Mouse (Mus musculus): Measurements from ENCODE around the gene Slc44a5.
"Not testable (repeated sequence)": the region's sequence is repeated elsewhere in the genome, so short reads cannot be mapped to it uniquely, and the experiment has no call there.

The Slc44a5 gene

DNA sequence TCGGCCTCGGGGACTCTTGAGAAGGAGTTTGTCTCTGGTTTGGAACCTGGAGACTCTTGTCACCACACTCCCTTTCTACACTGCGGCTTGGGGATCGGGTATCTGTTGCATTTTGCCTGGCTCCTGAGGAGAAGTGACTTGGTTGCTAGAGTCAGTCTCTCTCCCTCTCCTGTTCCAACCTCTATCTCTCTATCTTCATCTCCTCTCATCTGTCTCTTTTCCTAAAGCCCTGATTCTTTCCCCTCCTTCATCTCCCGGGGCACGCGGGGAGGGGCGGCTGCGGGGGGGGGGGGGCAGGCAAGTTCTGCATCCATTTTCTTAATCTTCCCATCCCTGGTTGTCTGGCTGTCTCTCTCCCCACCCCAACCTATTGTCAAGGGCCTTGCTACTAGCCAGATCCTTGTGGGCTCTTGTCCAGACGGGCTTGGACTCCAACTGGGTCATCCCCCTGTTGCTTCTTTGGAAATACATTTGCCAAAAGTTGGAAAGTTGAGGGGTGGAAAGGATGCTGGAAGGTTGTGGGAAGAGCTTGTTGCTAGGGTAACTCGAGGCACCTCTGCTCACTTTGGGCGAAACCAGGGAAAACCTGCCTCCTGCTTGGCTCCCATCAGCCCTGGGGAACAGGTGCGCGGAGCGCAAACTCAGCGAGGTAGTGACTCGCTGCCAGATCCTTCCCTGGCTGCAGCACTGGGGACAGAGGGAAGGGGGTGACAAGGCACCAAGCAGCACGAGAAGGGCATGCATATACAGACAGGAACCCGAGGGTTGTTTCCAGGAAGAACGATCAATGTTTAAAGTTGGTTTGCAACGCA, 919 bp downstream of the Slc44a5 start:
- DNase-seq: peak; percentile 45

DNA sequence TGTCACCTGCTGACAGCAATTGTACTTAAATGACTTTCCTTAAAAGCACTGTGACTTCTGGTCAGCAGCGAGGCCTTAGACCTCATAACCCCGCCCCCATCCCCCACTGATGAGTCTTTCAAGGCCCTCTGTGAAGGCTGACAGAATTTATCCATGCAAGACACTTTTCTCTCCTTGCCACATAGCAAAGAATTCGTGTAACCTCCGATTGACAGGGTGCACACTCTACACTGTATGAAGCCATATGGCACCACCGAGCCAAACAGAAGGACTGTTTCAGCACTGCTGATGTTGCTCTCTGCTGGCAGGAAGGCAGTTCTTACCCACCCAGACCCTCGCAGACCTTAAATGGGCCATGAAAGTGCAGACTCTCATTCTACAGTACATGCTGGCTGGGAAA, 1.8 kb downstream of the Slc44a5 start:
- DNase-seq: no peak

DNA sequence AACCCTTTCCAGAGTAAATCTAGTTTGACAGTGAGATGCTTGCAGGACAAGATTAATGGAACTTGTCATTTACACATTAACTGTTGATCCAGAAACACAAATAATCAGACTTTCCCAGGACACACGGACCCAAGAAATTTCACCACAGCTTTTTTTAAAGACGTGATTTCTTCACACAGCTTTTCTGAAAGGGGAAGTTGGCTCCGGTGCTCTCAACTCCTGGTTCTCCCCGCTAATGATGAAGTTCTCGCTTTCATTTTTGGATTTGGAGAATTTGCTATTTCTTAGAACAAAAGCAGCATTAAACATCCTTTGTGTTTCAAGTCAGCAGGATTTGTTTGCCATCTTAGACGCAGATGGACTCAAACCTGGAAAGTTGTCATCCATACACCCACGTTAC, 2.6 kb downstream of the Slc44a5 start:
- DNase-seq: no peak

DNA sequence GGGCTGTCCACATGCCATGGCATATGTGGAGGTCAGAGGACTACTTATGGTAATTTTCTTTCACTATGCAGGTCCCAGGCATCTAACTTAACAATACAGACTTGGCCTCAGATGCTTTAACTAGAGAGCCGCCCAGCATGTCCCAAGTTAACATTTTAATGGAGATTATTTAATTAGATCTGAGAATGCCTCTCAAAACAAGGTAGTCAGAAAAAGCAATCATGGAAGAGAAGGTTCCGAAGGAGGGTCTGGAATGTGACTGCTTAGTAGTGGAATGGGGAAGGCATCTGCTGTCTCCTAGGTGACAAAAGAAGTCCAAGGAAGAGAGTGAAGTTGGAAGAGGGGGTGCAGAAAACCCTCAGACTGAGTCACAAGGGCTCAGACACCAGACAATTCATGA, 7.4 kb downstream of the Slc44a5 start:
- no peak for DNase-seq

DNA sequence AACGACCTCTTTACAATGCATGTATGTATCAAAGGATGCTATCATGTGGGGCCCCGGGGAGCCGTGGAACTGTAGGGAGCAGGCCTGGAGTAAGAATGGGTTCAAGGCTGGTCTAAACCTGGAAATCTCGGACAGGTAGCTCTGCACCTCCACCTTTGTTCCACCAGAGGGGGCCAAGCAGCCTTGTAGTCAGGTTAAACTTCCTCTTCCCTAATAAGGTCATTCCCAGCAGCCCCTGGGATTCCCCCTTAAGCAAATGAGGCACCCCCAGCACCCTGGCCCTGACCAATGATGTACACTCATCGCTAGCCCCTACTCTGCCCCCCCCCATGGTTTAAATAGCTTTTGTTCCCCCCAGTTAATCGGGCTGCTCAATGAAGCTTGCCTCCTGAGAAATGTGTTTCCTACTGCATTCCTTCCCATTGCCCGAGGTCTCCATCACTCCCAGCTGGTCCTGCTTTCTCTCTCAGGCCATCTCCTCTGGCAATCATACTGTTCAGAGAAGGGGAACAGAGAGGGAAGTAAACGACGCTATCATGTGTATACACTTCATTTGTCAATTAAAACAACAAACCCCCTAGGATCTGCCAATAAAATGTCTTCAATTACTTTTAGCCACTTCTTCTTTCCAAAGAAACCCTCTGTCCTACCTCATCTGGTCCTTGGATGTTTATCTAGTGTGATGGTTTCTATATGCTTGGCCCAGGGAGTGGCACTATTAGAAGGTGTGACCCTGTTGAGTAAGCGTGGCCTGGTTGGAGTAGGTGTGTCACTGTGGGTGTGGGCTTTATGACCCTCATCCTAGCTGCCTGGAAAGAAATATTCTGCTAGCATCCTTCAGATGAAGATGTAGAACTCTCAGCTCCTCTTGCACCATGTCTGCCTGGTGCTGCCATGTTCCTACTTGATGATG, 11.4 kb downstream of the Slc44a5 start:
- DNase-seq: no peak

DNA sequence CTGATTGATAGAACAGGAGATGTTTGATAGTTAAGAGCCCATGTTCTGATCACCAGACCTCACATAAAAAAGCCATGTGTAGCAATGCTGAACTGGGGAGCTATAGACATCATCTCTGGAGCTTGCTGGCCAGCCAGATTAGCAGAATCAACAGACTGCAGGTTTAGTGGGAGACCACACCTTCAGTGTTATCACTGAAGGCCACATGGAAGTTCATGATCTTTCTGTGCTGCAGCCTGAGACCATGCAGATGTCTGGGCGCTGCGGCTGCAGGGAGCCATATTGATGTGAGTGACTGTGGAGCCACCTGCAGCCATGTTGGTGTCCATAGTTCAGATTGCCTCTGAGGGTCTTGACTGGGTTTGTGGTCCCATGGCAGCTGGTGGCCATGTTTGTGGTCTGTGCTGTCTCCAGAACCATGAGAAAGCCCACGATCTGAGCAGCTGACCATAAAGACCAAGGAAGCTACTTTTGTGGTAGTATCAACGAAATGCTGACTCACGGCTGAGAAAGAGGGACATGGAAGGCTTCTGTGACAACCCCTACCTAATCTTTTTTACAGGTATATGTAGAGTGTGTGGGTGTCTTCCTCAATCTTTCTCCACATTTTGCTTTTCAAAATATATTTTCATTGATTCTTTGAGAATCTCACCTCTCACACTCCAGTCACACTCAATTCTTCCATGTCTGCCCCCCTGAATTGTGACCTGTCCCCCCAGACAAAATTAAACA, 26.7 kb downstream of the Slc44a5 start:
- DNase-seq: no peak

DNA sequence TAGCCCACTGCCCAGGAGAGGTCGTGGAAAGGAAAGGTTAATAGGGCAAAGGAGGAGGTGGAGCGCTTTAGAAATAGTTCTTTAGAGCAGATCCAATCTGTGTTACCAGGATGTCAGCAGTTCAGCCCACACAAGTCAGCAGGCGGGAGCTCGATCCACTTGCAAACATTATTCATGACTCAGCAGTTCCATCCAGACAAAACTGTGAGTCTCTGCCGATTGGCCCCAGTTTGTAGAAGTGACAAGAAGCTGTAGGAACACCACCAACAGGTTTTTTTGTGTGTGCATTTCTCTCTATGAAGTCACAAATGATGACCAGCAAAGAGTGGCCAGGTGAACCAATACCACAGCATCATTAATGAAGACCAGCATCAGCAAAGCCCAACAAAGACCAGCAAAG, 28.1 kb downstream of the Slc44a5 start:
- DNase-seq: no peak

DNA sequence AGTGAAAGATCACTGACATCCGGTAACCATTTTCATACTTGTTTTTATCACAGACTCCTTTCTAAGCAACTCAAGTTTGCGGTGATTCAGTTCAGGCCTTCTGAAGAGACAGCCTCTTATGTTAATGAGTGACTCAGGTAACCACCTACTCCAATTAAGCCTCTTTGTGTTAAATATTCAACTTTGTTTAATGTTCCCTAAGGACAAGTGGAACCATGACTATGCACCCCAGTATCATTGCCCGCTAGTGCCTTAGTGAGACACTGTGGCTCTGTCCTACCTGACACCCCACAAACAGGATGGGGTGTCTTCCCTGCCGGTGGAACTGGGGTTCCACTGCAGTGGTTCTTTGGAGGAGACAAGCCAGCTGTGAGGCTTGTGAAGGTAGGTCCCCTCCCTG, 73.6 kb downstream of the Slc44a5 start:
- no peak for DNase-seq

DNA sequence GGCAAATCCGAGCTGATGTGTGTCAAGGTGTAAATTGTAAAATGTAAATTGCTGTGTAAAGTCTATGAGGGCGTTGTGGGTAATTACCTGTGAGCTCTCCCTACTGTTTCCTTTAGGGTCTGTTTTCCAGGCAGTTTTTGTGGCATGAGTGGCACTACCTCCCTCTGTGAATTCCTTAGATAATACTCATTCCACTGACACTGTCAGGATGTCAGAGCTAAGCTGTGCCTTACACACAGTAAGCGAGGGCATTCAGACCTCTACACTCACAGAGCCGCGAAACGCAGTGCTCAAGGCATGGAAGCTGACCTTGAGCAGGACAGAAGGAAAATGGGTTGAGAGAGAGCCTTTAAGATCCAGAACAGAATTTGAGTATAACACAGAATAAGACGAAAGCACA, 80.1 kb downstream of the Slc44a5 start:
- no peak for DNase-seq

DNA sequence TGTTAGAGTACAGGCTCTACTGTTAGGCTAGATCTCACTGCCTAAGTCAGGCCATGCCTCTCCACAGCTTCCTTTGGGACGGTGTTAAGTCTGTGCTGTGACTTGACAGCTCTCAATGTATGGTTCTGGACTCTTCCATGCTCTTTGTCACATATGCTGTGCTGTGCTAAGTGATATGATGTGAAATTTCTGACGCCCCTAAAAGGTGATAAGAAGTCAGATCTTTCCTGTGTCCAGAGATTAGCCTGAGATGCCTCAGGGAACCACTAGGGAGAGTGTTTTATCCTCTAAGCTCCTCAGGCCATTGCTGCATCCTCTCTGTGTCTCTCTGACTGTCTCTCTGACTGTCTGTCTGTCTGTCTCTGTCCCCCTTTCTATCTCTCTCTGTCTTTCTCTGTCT, 84.2 kb downstream of the Slc44a5 start:
- DNase-seq: no peak

DNA sequence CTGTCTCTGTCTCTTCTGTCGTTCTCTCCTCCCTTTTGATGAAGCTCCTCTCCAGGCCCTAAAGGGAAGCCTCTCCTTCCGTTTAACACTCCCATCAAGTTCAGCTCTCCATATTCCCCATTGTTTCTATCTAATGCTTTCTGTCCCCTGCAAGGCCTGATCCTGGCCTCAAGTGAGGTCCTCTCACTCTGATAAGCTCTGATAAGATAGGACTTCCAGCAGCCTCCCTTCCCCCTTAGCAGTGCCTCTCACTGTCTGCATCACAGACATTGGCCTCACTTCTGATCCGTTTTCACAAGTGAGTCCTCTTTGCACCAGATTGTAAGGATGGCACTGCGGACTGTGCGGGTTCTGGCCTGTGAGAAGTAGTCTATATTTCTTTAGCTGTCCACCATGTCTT, 85.0 kb downstream of the Slc44a5 start:
- no peak for DNase-seq

DNA sequence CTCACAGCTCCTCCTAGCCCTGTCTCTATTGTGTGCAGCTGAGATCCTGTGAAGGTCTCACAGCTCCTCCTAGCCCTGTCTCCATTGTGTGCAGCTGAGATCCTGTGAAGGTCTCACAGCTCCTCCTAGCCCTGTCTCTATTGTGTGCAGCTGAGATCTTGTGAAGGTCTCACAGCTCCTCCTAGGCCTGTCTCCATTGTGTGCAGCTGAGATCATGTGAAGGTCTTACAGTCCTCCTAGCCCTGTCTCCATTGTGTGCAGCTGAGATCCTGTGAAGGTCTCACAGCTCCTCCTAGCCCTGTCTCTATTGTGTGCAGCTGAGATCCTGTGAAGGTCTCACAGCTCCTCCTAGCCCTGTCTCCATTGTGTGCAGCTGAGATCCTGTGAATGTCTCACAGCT, 98.8 kb downstream of the Slc44a5 start:
- DNase-seq: not testable (repeated sequence)

DNA sequence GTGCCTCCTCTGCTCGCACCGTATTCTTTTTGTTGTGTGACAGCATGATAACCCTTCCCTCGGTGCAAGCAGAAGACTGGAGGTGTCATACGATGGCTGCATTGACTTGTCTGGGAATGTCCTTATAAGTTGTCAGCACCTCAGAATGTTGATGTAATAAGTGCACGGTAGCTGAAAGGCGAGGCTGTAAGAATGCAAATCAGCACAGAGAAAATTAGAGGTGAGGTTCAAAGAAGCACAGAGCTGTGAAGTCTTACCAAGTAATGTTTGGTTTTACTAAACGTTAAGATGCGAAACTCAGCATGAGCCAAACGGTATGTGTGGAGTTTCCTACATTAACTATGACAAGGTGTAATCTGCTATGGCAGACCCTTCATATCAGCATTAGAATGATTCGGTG, 102.5 kb downstream of the Slc44a5 start:
- no peak for DNase-seq

DNA sequence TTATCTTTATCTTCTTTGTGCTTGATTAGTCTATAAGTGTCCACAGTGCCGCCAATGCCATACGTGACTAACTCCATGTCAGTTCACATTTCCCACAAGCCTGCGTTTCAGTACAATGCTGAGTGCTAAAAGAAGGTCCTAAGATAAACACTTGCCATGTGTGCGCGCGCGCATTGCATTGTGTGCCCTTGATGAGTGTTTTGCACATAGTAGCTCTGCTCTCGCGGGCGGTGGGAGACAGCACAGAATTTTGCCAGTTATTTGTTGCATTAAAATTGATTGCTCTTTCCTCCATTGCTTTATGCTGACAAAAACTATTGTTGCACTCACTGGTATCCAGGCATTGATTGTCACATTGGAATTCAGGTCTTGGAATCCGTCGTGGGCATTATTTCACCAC, 108.5 kb downstream of the Slc44a5 start:
- no peak for DNase-seq

DNA sequence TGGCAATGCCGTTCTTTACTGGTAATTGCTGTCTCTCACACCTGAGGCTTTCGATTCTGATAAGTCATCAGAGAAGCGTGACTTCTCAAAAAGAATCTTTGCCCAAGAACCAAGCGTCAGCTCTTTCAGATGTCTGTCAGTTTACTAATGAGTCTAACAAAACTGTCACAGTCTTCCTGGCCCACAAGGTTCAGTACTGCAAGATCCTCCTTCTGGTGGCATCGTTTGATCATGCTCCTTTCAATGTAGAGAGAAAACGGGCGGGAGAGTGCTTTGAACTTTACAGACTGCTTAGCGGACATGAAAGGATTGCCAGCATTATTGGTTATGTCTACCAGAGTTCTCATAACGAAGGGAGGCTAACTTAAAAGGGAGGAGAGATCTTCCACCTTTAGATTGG, 109.0 kb downstream of the Slc44a5 start:
- no peak for DNase-seq

DNA sequence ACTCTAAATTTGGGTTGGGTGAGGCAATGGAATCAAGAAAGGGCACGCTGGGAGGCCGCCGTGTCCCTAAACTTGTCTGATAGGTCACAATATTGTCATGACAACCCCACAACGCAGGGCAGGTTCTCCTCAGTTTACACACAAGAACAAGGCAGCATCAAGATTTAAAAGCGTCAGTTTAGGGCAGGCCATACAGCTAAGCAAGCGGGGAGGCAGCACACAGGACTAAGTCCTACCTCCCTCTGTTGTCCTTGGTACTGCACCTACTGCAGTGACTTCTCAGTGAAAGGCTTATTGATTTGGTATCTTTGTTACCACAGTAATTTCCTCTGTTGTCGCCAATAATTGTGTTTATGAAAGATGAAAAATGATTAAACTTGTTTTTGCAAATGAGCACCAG, 109.7 kb downstream of the Slc44a5 start:
- no peak for DNase-seq

DNA sequence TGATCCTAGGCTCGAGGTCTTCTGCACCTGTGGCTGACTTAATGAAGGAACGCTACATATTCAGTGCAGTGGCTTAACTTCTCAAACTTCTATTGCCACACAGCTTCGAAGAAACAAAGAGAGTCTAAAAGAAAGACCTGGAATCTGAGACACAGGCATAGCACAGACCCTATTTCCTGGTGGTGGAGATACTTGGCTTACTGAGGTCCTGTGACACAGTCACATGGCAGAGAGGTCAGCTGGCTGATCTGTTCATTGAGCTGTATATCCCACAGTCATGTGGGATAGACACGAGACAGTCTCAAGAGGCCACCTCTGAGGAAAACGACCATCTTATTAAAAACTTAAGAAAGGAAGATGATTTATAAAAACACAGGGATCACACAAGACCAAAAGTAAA, 116.8 kb downstream of the Slc44a5 start:
- no peak for DNase-seq

DNA sequence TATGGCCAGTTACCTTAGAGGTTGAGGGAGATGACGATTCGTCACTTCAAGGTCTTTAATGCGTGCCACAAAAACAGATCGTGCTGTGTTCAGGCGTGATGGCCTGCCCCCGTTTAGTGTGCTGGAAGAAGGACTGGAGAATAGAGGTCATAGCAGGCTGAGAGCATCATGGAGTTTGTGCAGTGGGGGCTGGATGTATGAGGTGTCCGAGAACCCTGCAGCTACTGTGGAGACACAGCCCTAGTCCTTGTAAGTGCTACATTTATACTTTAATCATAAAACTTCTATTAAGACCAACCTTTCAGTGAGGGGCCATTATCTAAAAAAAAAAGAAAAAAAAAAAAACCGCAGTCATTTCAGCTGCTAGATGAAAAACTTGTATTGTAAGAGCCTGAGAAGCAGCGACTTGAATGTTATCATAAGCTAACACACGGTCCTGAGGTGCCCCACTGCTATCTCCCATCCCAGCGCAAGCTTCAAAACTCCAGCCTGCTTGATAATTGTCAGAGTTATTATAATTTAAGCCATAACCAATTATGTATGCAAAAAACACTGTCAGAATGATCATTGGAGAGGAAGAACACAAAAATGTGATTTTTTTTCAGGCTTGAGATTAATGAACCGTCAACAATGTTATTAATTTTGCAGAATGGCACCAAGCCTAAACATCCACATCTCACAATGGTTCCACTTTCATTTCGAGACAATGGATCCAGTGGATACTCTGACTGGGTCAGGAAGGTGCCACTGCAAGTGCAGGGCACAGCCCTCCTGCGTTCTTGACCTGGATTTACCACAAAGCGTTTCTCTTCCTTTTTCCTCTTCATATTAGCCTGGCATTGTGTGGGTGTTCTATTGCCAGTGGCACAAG, 118.5 kb downstream of the Slc44a5 start:
- no peak for DNase-seq

DNA sequence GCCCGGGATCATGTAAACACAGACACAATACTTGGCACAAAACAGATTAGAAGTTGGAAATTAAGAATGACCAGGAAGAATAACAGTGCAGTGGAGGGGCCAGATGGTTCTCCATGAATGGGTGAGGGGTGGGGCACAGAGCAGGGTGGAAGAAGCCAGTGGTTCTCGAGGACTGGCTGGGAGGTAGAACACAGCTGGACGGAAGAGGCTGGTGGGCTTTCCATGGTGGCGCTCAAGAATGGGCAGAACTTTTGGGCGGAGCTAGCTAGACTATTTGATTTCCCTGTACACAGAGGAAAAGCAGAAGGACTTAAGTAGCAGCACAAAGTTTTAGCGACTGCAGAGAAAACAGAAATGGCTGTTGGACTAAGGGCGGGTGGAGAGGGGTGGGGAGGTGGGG, 119.2 kb downstream of the Slc44a5 start:
- no peak for DNase-seq

DNA sequence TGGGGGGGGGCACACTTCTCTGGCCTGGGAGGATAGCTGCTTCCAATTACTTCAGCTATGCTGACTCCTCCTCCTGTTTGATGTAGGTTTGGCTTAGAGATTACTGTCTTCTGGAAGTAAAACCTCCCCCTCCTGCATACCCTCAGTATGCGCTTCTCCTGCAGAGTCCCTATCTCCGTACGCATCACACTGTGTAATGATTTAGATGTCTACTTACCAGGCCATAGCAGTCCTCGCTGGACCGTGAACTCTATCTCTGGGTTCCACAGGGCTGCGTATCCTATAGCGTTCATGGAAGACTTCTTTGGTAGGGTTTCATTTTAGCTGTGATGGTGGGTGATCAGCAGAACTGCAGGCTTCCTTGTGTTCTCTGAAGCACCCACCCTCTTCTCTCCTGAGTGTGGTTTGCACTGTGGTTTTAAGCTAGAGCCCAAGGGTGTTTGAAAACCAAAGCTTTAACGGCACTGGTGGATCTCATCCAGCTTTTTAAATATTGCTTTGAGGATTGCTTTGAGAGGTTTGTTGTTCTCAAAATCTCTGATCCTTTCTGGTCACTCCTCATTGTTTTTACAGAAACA, 120.6 kb downstream of the Slc44a5 start:
- DNase-seq: no peak

DNA sequence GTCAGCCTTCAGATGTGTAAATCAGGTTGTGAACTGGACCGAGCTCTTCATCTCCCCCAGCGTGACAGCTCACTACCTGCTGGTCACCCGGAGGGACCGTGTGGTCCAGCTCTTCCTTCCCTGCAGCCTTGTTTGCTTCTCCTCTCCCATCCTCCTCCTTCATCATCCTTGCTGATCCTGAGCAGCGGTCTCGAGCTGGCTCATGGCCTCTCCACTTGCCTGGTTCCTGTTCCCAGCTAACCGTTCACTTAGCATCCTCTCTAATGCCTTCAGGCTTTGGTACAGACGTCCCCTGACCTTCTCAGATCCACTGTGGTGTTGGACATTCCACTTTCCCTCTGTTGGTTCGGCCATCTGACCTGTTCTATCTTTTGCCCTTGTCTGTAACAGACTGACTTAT, 128.4 kb downstream of the Slc44a5 start:
- no peak for DNase-seq

DNA sequence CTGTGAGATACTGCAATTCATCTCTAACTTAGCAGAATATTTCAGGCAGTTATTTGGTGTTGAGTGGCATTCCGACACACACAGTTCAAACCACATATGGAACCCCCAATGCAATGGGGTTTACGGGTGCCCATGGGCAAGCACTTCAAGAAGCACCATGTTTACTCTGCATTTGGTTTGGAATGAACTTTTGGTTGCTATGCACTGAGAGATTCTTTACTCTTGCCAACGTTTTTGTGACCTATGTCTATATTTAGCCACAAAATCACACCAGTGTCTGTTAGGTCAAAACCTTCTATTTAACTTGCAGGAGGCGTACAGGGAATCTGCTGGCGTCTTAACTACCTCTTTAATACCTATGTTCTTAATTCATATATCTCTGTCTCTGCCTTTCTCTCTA, 137.3 kb downstream of the Slc44a5 start:
- no peak for DNase-seq

Measured in cerebellum, adult 11 months (tissue).